Comparison of ENCODE assay signal across 8 mouse cellular contexts in the genomic region with DNA sequence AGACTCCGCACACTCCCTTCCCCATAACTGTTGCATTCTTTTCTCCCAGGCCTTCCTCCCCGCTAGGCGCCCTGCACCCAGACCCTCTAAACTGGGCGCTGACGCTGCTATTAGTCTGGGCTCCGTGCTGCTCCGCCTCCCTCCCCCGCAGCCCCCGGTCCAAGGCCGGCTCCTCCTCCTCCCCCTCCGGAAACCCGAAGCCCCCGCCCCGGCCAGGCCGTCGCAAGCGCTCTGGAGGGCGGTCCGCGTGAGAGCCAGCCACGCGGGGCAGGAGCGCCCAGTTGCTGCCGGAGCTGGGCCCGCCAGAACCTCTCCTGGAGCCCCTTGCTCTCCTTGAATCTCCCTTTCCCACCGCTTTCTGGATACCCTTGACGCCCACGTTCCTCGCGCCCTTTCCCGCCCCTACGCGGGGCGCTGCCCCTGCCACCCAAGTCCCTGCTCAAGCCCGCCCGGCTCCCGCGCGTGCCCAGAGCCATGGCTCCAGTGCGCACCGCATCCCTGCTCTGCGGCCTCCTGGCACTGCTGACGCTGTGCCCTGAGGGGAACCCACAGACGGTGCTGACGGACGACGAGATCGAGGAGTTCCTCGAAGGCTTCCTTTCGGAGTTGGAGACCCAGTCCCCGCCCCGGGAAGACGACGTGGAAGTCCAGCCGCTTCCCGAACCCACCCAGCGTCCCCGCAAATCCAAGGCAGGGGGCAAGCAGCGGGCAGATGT. TPM values are rescaled to one million over a fixed set of nuclear protein-coding genes. Genes with fewer than 3 reads are reported as not detected.
DNase-seq lines count a peak whose midpoint lies in the region; ATAC-seq lines count a peak whose summit lies in the region.

Gene Aebp1 (plus strand): TSS at position 270 of the 716 bp plus-strand sequence.

- H3K27ac ChIP-seq in forebrain, embryonic 13.5 days: no peak within 1 kb of the TSS
- 0 out of 2 replicates have a peak within 1 kb of the TSS, but pooled peaks have one; percentile 20 for H3K27ac ChIP-seq in stomach, embryonic 16.5 days (ENCODE audit: low read length)

- peaks cover 55% of the 10 kb centered on the region for H3K27me3 ChIP-seq in forebrain, embryonic 13.5 days
- 0 out of 2 replicates have a peak, but pooled peaks cover 3% of the 10 kb centered on the region for H3K27me3 ChIP-seq in stomach, embryonic 16.5 days (ENCODE audit: control insufficient read depth, insufficient read depth, low read length)

- H3K36me3 ChIP-seq in forebrain, embryonic 13.5 days (ENCODE audit: poor library complexity, severe bottlenecking): no peaks in the 10 kb centered on the region
- no peaks in the 10 kb centered on the region for H3K36me3 ChIP-seq in stomach, embryonic 16.5 days (ENCODE audit: control insufficient read depth, insufficient read depth, low read length)

- H3K4me1 ChIP-seq in forebrain, embryonic 13.5 days: peaks cover 16% of the 10 kb centered on the region
- peaks cover 3% of the 10 kb centered on the region for H3K4me1 ChIP-seq in stomach, embryonic 16.5 days (ENCODE audit: control insufficient read depth, insufficient read depth, low read length)

- 4% methylated on average over 59 of the region's 59 CpGs for WGBS in forebrain, embryonic 13.5 days
- WGBS in large intestine, adult 2 months: 4% methylated on average over 59 of the region's 59 CpGs
- WGBS in stomach, embryonic 16.5 days: 2% methylated on average over 59 of the region's 59 CpGs

- H3K9me3 ChIP-seq in forebrain, embryonic 13.5 days (replicated peaks): no peaks in the 10 kb centered on the region
- no peaks in the 10 kb centered on the region for H3K9me3 ChIP-seq in stomach, embryonic 16.5 days (replicated peaks; ENCODE audit: control insufficient read depth, low read length)

- peak; percentile 21; the same call in 1 of the 2 replicates for ATAC-seq in forebrain, embryonic 13.5 days
- peak; percentile 82; the same call in 1 of the 2 replicates for ATAC-seq in stomach, embryonic 16.5 days (ENCODE audit: insufficient read depth, low FRiP score)

- intact Hi-C loops in heart, postnatal 36 days (cut with DNase I): no loop called here

- H3K4me2 ChIP-seq in forebrain, embryonic 13.5 days: peak within 1 kb of the TSS; percentile 61
- H3K4me2 ChIP-seq in stomach, embryonic 16.5 days (ENCODE audit: low read depth, low read length): peak within 1 kb of the TSS; percentile 74

- H3K4me3 ChIP-seq in forebrain, embryonic 13.5 days: peak within 1 kb of the TSS; percentile 37
- H3K4me3 ChIP-seq in stomach, embryonic 16.5 days (replicated peaks; ENCODE audit: low read length): peak within 1 kb of the TSS; percentile 57

- H3K9ac ChIP-seq in forebrain, embryonic 13.5 days: peak within 1 kb of the TSS; percentile 46
- peak within 1 kb of the TSS; percentile 76 for H3K9ac ChIP-seq in stomach, embryonic 16.5 days (ENCODE audit: low read length)

- DNase-seq in thymus, postnatal 14 days: peak; percentile 42
- no peak for DNase-seq in thymus, postnatal 10 days (ENCODE audit: low spot score in 2 of 2)
- peak; percentile 61 to 65 for DNase-seq in heart, postnatal 36 days
- no peak for DNase-seq in large intestine, adult 2 months (ENCODE audit: low read depth, low spot score)
- peak; percentile 53 for DNase-seq in lung, postnatal 36 days
- DNase-seq in cerebellum, adult 8-10 months: no peak

RNA-seq across cellular contexts. Expression of gene Aebp1, which starts in this region (rescaled TPM):
- 5.5 and 6.0 TPM in 2 replicates for polyA plus RNA-seq in forebrain, embryonic 13.5 days (2015; fragmentation: Nextera tagmentation; extraction: Ambion mirVana)
- total RNA-seq in heart, postnatal 36 days (2021): 10 to 100 TPM; 17.3 to 27.3 TPM
- polyA plus RNA-seq in large intestine, adult 2 months (2012; rRNA removed): 16.2 and 22.5 TPM in 2 replicates
- polyA plus RNA-seq in stomach, embryonic 16.5 days (2015; fragmentation: Nextera tagmentation; extraction: Ambion mirVana): 50.6 and 56.1 TPM in 2 replicates

Comparison
In these comparisons a context has a peak if more than half of its experiments do, and no peak if none do; other contexts are left out.
1. DNase-seq: peak in thymus, postnatal 14 days (single experiment), heart, postnatal 36 days (2 of 2) and lung, postnatal 36 days (single experiment); none in thymus, postnatal 10 days (0 of 2), large intestine, adult 2 months (single experiment) and cerebellum, adult 8-10 months (single experiment).